Mouse (Mus musculus) ES-Bruce4 (cell line): ENCODE results near the gene Ctdnep1. TPM values are rescaled to one million over a fixed set of nuclear protein-coding genes. Genes with fewer than 3 reads are reported as not detected.

ENCODE experiments used
- H3K27ac ChIP-seq: 2 replicates; pipeline ENCODE4 v1.5.1; 2012; ENCODE audit warnings: low read length, inconsistent platforms; ENCODE audit not compliant: insufficient read depth
- H3K27me3 ChIP-seq: 2 replicates; pipeline ENCODE4 v1.6.1; 2012; ENCODE audit warnings: mild to moderate bottlenecking, low read length, inconsistent platforms; ENCODE audit not compliant: control insufficient read depth, poor library complexity, insufficient read depth, severe bottlenecking
- H3K36me3 ChIP-seq: 2 replicates; pipeline ENCODE4 v1.6.1; 2012; ENCODE audit warnings: inconsistent platforms, mild to moderate bottlenecking, low read length, moderate library complexity; ENCODE audit not compliant: control insufficient read depth, poor library complexity, insufficient read depth, severe bottlenecking
- H3K4me1 ChIP-seq: one replicate; pipeline ENCODE4 v1.8.1; 2011; ENCODE audit warnings: low read length; ENCODE audit not compliant: control insufficient read depth, insufficient read depth
- H3K4me3 ChIP-seq: 2 replicates; pipeline ENCODE4 v1.5.1; 2011; ENCODE audit warnings: low read depth, mild to moderate bottlenecking, low read length
- H3K9ac ChIP-seq: 2 replicates; pipeline ENCODE4 v1.6.1; 2012; ENCODE audit warnings: low read depth, mild to moderate bottlenecking, inconsistent platforms; ENCODE audit not compliant: poor library complexity, severe bottlenecking
- H3K9me3 ChIP-seq: replicated peaks from 2 replicates; pipeline ENCODE4 v1.6.1; 2012; ENCODE audit warnings: mild to moderate bottlenecking, low read length, inconsistent platforms; ENCODE audit not compliant: control insufficient read depth, poor library complexity, insufficient read depth, severe bottlenecking
- CTCF ChIP-seq: IDR thresholded peaks from one replicate; pipeline ENCODE4 v1.8.1; 2011; ENCODE audit warnings: low read depth, low read length
- EP300 ChIP-seq: IDR thresholded peaks from 2 replicates; pipeline ENCODE4 v1.6.1; 2011; ENCODE audit warnings: low read depth, low read length; ENCODE audit not compliant: insufficient read depth
- POLR2A ChIP-seq: IDR thresholded peaks from one replicate; pipeline ENCODE4 v1.8.1; 2011; ENCODE audit warnings: low read length; ENCODE audit not compliant: insufficient read depth
- polyA plus RNA-seq: library from polyadenylated mRNA; stranded (reverse); fragments of >200 nt; gene quantifications from 2 replicates; pipeline ENCODE4 v1.2.4, GENCODE M21; 2011; ENCODE audit warnings: low read depth; ENCODE audit not compliant: missing spikeins, insufficient read depth, insufficient read length

Gene Ctdnep1
- polyA plus RNA-seq, 1 experiment, result 61.9 TPM

DNA sequence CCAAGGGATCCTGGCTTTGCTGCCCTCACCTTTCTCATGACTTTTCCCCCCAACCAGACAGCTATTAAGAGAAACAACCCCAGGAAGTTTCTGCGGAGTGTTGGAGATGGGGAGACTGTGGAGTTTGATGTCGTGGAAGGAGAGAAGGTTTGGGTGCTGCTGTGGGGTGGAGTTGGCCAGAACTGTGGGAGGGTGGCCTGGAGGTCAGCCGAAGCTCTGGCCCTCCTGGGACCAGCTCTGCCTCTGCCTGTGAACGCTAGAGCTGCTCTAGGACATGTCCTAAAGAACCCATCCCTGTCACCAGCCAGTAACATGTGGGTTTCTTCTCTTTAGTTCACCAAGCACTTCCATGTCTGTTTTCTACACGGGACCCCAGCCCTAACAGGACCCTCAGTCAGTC, 41.8 kb upstream of the Ctdnep1 start:
- H3K4me1 ChIP-seq, result peaks cover 11% of the 10 kb centered on the region
- H3K36me3 ChIP-seq, result no peaks in the 10 kb centered on the region; the same call in 1 of the 2 replicates
- no peak overlapping the region for H3K4me3 ChIP-seq
- H3K9ac ChIP-seq, result no peak overlapping the region
- TF ChIP-seq EP300, result no peak
- no peak overlapping the region for H3K27ac ChIP-seq
- no peaks in the 10 kb centered on the region for H3K27me3 ChIP-seq
- no peaks in the 10 kb centered on the region for H3K9me3 ChIP-seq

DNA sequence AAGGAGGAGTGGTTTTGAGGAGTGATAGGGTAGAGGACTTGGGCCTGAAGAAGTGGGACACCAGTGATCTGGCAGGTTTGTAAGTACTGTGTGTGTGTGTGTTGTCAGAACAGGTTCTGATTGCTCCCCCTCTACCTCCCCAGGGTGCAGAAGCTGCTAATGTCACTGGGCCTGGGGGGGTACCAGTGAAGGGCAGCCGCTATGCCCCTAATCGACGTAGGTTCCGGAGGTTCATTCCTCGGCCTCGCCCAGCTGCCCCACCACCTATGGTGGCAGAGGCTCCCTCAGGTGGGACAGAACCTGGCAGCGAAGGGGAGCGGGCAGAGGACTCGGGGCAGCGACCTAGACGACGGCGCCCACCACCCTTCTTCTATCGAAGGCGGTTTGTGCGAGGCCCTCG, 41.2 kb upstream of the Ctdnep1 start:
- Histone ChIP-seq H3K4me3 (no peak overlapping the region), H3K36me3 (no peaks in the 10 kb centered on the region; the same call in 1 of the 2 replicates), H3K9ac (no peak overlapping the region), H3K4me1 (peaks cover 11% of the 10 kb centered on the region), H3K27me3 (no peaks in the 10 kb centered on the region), H3K27ac (no peak overlapping the region), H3K9me3 (no peaks in the 10 kb centered on the region)
- TF ChIP-seq CTCF, result no peak
- TF ChIP-seq EP300, result no peak

DNA sequence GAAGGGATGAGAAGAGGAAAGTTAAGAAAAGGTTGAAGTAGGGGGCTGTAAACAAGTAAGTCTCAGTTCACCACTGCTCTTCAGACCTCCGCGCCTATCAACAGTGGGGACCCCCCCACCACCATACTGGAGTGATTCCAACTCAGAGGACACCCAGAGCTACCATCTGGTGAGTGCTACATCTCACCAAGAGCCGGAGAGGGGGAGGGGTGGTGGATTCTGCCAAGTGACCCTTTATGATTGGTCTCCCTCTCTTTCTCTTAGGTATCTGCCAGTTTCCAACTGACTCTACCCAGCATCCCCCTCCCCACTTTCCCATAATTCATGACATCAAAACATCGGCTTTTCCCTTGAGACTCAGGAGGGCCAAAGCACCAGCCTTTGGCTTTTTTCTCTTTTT, 40.0 kb upstream of the Ctdnep1 start:
- Histone ChIP-seq H3K9me3 (no peaks in the 10 kb centered on the region), H3K27me3 (no peaks in the 10 kb centered on the region), H3K9ac (no peak overlapping the region), H3K36me3 (no peaks in the 10 kb centered on the region; the same call in 1 of the 2 replicates), H3K27ac (no peak overlapping the region), H3K4me1 (peaks cover 11% of the 10 kb centered on the region), H3K4me3 (no peak overlapping the region)
- no peak for TF ChIP-seq POLR2A
- no peak for TF ChIP-seq EP300
- no peak for TF ChIP-seq CTCF

DNA sequence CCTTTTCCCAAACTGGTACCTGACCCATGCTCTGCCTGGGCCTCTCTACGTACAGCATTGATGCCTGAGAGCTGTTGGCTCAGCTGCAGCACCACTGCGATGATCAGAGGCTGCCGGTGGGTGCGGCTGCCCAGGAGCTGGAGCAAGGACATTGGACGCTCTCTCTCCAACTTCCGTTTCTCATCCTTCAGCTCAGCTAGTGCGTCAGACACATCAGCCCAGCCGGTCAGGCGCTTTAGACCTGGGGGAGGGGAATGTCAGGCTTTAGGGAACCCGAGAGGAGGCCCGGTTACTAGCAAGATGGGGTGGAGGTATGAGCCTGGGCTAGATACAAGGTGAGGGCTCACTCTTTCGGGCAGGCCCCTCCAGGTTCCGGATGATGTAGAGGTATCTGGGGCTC, 35.7 kb upstream of the Ctdnep1 start:
- Histone ChIP-seq H3K27me3 (no peaks in the 10 kb centered on the region), H3K9ac (no peak overlapping the region), H3K4me3 (no peak overlapping the region), H3K4me1 (peaks cover 3% of the 10 kb centered on the region), H3K9me3 (no peaks in the 10 kb centered on the region), H3K36me3 (no peaks in the 10 kb centered on the region; the same call in 1 of the 2 replicates), H3K27ac (no peak overlapping the region)
- TF ChIP-seq EP300, result no peak
- no peak for TF ChIP-seq POLR2A
- no peak for TF ChIP-seq CTCF

DNA sequence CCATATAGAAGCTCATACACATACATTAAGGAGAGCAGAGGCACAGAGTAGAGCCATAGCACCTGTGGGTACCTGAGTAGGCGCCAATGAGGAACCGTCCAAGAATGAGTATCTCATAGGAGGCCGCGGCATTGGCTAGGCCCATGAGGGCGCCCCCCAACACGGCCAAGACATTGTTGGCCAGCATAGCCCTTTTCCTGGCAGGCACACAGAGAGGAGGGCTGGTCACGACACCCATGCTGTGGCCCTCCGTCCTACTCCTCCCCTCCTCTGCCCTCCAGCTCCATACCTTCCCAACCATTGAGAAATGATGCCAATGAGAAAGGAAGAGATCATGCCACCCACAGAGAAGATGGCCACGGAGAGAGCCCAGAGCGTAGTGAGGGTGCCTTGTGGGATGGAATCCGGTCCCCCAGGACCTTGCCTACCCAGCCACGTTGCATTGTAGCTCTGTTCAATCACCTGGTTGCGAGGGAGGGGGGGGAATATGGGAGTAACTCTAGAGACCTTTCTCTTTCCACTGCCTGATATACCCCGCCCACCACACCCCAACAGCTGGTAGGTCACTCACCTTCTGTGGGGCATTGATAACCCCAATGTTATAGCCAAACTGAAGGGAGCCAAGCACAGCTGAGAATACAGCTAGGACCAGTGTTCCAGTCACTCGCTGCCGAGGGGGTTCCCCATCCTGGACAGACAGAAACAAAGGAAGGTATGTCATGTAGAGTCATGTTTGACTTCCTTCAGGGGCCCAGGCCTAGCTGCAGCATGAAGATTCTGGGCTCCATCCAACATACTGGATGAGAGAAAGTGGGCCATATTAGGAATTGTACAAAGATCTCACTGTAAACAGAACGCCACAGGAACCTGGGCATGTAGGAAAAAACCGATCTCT, 34.7 kb upstream of the Ctdnep1 start:
- H3K4me3 ChIP-seq, result no peak overlapping the region
- no peak overlapping the region for H3K27ac ChIP-seq
- no peaks in the 10 kb centered on the region for H3K9me3 ChIP-seq
- H3K9ac ChIP-seq, result no peak overlapping the region
- H3K4me1 ChIP-seq, result peaks cover 3% of the 10 kb centered on the region
- H3K36me3 ChIP-seq, result no peaks in the 10 kb centered on the region
- TF ChIP-seq POLR2A (no peak), CTCF (no peak), EP300 (no peak)
- no peaks in the 10 kb centered on the region for H3K27me3 ChIP-seq

DNA sequence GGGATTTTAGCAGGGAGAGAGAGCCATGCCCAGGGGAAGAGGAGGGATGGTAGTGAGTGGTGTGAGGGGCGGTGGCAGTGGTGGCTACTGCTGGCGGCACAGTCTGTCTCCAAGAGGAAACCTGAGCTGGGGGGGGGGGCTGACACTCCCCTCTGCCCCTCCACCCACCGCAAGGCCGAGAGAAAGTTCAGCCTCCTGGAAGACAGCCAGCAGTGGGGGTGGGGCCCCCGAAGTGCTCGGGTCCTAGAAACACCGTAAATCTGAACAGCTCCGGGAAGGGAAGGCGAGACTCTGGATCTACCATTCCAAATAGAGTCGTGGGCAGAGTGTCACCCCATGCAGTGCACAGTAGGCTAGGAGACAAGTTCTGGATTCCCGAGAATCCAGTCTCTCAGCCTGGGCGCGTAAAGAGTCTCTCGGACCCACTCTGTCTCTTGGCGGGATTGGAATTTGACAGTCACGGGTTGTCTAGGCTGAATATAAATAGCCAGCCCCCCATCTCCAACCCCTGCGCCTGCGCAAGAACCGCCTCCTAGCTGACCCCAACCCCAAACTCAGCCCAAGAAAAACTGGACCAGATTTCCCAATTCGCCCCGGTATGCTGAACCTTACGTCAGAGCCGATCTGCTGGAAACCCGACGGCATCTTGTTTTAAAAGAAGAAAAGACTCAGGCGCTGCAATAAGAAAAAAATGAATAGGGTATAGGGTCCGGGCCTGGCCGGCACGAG, 33.5 kb upstream of the Ctdnep1 start:
- Histone ChIP-seq H3K4me3 (peak overlapping the region; percentile 52), H3K4me1 (peaks cover 3% of the 10 kb centered on the region), H3K27ac (no peak overlapping the region), H3K27me3 (no peaks in the 10 kb centered on the region), H3K9me3 (no peaks in the 10 kb centered on the region), H3K36me3 (no peaks in the 10 kb centered on the region), H3K9ac (peak overlapping the region; percentile 48)
- TF ChIP-seq EP300, result no peak
